Mouse (Mus musculus): ENCODE data around the gene Btbd35f24. TPM values are rescaled to one million over a fixed set of nuclear protein-coding genes. Genes with fewer than 3 reads are reported as not detected.
"Not testable (repeated sequence)": the region's sequence is repeated elsewhere in the genome, so short reads cannot be mapped to it uniquely, and the experiment has no call there.

Gene Btbd35f24
- polyA plus RNA-seq (2016; fragmentation: Nextera tagmentation; extraction: Ambion mirVana), result not detected in 2 replicates

DNA sequence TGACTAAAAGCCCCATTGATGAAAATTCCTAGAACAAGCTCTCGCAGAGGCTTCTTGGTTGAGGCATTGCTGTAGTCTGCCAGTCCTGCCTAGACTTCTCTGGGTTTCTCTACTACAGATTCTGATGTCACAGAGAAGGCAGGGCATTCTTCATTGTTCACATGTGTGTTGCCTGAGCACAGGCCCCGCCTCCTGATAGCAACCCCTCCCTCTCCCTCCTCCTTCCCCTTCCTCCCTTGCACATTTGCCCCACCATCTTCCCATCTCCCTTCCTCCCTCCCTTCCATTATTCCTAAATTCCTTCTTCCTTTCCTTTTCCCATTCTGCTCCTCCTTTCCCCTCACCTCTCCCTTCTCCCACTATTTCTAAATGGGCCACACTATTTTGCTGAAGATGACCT is at the start of gene Btbd35f24:
Gene Btbd35f24, minus strand, starts transcription at position 101 of the 400 bp plus-strand sequence.
- not testable (repeated sequence) for H3K4me1 ChIP-seq; H3K4me2 ChIP-seq (replicated peaks); H3K4me3 ChIP-seq; H3K9ac ChIP-seq; H3K27me3 ChIP-seq; ATAC-seq (ENCODE audit: low FRiP score); H3K9me3 ChIP-seq (replicated peaks); H3K36me3 ChIP-seq; H3K27ac ChIP-seq
- WGBS, result 68% methylated on average over 2 of the region's 2 CpGs

Other genes with a start within 250 kb of the Btbd35f24 start
- not detected in 2 replicates for gene Btbd35f23, start 119.0 kb downstream of the Btbd35f24 start, polyA plus RNA-seq (2016; fragmentation: Nextera tagmentation; extraction: Ambion mirVana)
- gene Btbd35f11, start 247.9 kb upstream of the Btbd35f24 start, polyA plus RNA-seq (2016; fragmentation: Nextera tagmentation; extraction: Ambion mirVana), result not detected in 2 replicates